Mouse (Mus musculus): ENCODE measurements around the gene Dnaic2.

The Dnaic2 gene

GRCm38 (mm10) chr11:114726965-114727825, at the start of gene Dnaic2:
TSS of gene Dnaic2 (plus strand) at chr11:114727408.
- DNase-seq (ENCODE audit: low read depth) = no peak

GRCm38 (mm10) chr11:114679582-114679981, 47.6 kb upstream of the Dnaic2 start:
- no peak for DNase-seq (ENCODE audit: low read depth)

GRCm38 (mm10) chr11:114680291-114680690, 46.9 kb upstream of the Dnaic2 start:
- no peak for DNase-seq (ENCODE audit: low read depth)

- DNase-seq (ENCODE audit: low read depth) = no peak
These were observed 46.2 kb upstream of the Dnaic2 start for GRCm38 (mm10) chr11:114681054-114681453.

- no peak for DNase-seq (ENCODE audit: low read depth)
These were observed 44.8 kb upstream of the Dnaic2 start for GRCm38 (mm10) chr11:114682321-114682900.

GRCm38 (mm10) chr11:114683029-114683721, 44.0 kb upstream of the Dnaic2 start:
- no peak for DNase-seq (ENCODE audit: low read depth)

GRCm38 (mm10) chr11:114683722-114684621, 43.2 kb upstream of the Dnaic2 start:
- DNase-seq (ENCODE audit: low read depth) = no peak

GRCm38 (mm10) chr11:114684627-114685373, 42.4 kb upstream of the Dnaic2 start:
- DNase-seq (ENCODE audit: low read depth) = no peak

GRCm38 (mm10) chr11:114685526-114686040, 41.6 kb upstream of the Dnaic2 start:
- DNase-seq (ENCODE audit: low read depth) = no peak

- no peak for DNase-seq (ENCODE audit: low read depth)
These were observed 40.8 kb upstream of the Dnaic2 start for GRCm38 (mm10) chr11:114686221-114686959.

GRCm38 (mm10) chr11:114687574-114688188, 39.5 kb upstream of the Dnaic2 start:
- DNase-seq (ENCODE audit: low read depth) = no peak

- no peak for DNase-seq (ENCODE audit: low read depth)
These were observed 38.5 kb upstream of the Dnaic2 start for GRCm38 (mm10) chr11:114688729-114689128.

- DNase-seq (ENCODE audit: low read depth) = no peak
These were observed 37.0 kb upstream of the Dnaic2 start for GRCm38 (mm10) chr11:114690192-114690591.

GRCm38 (mm10) chr11:114691454-114692182, 35.6 kb upstream of the Dnaic2 start:
- DNase-seq (ENCODE audit: low read depth) = no peak

GRCm38 (mm10) chr11:114692601-114693000, 34.6 kb upstream of the Dnaic2 start:
- DNase-seq (ENCODE audit: low read depth) = no peak

GRCm38 (mm10) chr11:114693456-114693855, 33.8 kb upstream of the Dnaic2 start:
- DNase-seq (ENCODE audit: low read depth) = no peak

GRCm38 (mm10) chr11:114694451-114694850, 32.8 kb upstream of the Dnaic2 start:
- no peak for DNase-seq (ENCODE audit: low read depth)

GRCm38 (mm10) chr11:114698496-114698895, 28.7 kb upstream of the Dnaic2 start:
- DNase-seq (ENCODE audit: low read depth) = no peak

GRCm38 (mm10) chr11:114699511-114699910, 27.7 kb upstream of the Dnaic2 start:
- peak; percentile 50 for DNase-seq (ENCODE audit: low read depth)
